Mouse (Mus musculus) heart, postnatal 10 days (tissue): Measurements from ENCODE around the gene Map2k6. TPM values are rescaled to one million over a fixed set of nuclear protein-coding genes. Genes with fewer than 3 reads are reported as not detected.

ENCODE experiments used
- DNase-seq, 2 experiments: peaks; one replicate each; pipeline ENCODE4 v3.0.0; 2021
- intact Hi-C: fragments of 180-260 bp; cut with DNase I; formaldehyde crosslinking; loops from one replicate; pipeline ENCODE4 v1.15.1; 2025
- total RNA-seq, 2 experiments: library from RNA; stranded (reverse); gene quantifications; 2 replicates each; pipeline ENCODE4 v1.2.3; 2021

Map2k6 gene
- total RNA-seq, 2 experiments from 2014 or later, result 7.7 to 11.7 TPM

- intact Hi-C loops, result loop anchor here (5.0 kb wide), 1 partner anchor 99 kb away; no protein-coding TSS in a partner anchor
- no peak for DNase-seq
Observed at GRCm38 (mm10) chr11:110481406-110481805, 82.5 kb downstream of the Map2k6 start.

DNA sequence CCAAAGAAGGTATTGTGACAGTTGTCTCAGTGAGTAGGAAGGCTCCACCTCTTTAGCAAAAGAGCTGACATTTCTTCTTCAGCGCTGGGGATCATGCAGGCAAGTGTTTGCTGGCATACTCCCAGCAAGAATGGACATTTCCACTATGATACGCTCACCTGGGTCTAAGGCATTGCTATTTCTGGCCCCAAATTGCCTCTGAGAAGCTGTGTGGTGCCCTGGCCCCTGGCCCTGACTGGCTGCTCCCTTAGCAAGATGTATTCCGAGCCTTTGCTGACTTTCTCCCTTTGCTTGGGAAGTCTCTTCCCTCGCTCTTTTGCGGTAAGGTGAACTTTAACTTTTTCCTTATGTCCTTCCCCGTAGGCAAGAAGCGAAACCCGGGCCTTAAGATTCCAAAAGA is 83.3 kb downstream of the Map2k6 start:
- DNase-seq, result no peak
- intact Hi-C loops, result loop anchor here (2.0 to 5.0 kb wide), 2 partner anchors 100 to 117 kb away; no protein-coding TSS in a partner anchor

DNA sequence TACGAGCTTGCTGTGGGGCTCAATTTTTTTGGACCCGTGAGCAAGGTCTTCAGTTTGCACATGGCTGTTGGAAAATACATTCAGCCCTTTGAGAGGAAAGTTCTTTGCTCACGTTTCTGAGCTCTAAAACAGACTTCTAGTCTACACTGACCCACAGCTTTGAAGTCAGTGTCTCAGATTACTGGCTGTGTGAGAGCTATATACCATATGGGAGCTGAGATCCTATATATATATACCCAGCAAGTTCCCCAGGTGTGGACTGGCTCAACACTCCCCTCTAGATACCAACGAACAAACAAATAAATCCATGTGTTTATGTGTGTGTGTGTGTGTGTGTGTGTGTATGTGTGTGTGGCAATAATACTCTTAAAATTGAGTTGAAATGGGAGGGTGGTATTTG is 83.7 kb downstream of the Map2k6 start:
- no peak for DNase-seq
- intact Hi-C loops, result loop anchor here (2.0 to 5.0 kb wide), 2 partner anchors 100 to 118 kb away; no protein-coding TSS in a partner anchor

DNA sequence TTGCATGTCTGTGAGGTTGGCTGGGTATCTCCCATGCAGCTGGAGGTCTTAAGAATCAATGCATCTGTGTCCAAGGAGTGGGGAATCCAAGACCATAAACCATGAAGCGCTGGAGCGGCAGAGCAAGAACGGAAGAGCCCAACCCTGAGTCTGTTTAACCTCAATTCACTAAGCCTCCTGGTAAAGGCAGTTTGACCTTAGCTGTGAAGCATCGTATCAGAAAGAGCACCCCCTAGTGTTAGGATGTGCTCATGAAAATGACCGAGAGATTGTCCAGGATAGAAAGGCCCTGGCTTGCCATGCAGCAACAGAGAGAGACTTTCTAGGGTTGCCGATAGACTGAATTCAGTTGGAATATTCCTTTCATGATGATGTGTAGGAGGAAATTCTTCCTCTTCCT is 84.2 kb downstream of the Map2k6 start:
- intact Hi-C loops, result loop anchor here (2.0 to 5.0 kb wide), 2 partner anchors 101 to 118 kb away; no protein-coding TSS in a partner anchor
- peak; percentile 51 to 72 for DNase-seq

DNA sequence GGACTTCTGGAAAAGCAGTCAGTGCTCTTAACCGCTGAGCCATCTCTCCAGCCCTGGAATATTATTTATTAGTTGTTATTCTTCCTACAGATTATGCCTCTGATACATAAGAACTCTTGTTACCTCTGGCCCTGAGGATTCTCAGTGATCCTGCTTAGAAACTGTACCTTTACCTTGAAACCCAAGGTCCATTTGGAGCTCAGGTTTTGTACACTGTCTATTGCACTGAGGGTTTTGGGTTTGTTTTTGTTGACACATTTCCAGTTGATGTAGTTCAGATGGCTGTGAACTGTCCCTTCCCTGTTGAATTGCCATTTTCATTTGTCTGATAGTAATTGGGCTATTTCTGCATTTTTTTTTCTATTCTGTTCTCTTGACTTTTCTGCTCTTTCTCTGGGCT is 85.5 kb downstream of the Map2k6 start:
- intact Hi-C loops, result loop anchor here (5.0 kb wide), 1 partner anchor 102 kb away; no protein-coding TSS in a partner anchor
- DNase-seq, result no peak

- intact Hi-C loops, result no loop called here
Observed at GRCm38 (mm10) chr11:110485081-110485480, 86.2 kb downstream of the Map2k6 start.

GRCm38 (mm10) chr11:110487796-110488195 is 88.9 kb downstream of the Map2k6 start:
- intact Hi-C loops, result no loop called here
- DNase-seq, result no peak

More at GRCm38 (mm10) chr11:110485081-110485480, 86.2 kb downstream of the Map2k6 start:
- no peak for DNase-seq

DNA sequence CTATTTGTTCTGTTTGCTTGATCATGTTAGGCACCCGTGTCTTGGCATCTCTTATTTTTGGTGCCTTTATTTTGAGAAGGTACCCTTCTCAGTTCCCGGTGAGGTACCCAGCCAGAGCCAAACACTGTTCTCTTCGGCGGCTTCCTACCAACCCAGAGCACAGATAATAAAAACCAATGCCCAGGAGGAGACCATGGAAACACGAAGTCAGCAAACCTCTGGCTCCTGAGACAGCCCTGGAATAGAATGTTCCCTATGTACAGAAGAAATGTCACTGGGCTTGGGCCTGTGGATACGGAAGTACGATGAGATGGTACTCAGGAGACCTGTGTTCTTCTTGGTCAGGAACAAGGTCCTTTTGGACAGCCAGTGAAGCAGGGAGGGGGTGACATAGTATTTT is 89.4 kb downstream of the Map2k6 start:
- intact Hi-C loops, result no loop called here
- no peak for DNase-seq

GRCm38 (mm10) chr11:110495323-110496060 is 96.6 kb downstream of the Map2k6 start:
- intact Hi-C loops, result loop anchor here (5.0 kb wide), 3 partner anchors 128 to 1032 kb away; no protein-coding TSS in a partner anchor
- DNase-seq, result no peak

GRCm38 (mm10) chr11:110496061-110496446 is 97.1 kb downstream of the Map2k6 start:
- DNase-seq, result peak; percentile 59 to 60
- intact Hi-C loops, result loop anchor here (5.0 kb wide), 3 partner anchors 129 to 1031 kb away; no protein-coding TSS in a partner anchor

DNA sequence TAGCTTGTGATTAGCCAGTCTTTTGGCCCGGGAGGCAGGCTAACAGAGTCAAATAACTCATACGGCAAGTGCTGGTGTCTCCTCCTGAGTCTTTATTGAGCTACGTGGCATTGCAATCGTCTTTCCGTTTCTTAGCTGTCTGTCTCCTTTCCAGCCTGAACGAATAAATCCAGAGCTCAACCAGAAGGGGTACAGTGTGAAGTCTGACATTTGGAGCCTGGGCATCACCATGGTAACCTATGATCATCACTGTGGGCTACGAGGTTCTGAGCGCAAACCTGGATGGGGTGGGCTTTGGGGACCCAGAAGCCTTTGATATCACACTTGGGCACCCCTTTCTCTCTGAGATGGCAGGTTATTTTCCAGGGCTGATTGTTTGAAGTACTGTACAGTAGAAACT is 98.8 kb downstream of the Map2k6 start:
- intact Hi-C loops, result loop anchor here (5.0 kb wide), 3 partner anchors 130 to 1030 kb away; no protein-coding TSS in a partner anchor
- DNase-seq, result no peak

DNA sequence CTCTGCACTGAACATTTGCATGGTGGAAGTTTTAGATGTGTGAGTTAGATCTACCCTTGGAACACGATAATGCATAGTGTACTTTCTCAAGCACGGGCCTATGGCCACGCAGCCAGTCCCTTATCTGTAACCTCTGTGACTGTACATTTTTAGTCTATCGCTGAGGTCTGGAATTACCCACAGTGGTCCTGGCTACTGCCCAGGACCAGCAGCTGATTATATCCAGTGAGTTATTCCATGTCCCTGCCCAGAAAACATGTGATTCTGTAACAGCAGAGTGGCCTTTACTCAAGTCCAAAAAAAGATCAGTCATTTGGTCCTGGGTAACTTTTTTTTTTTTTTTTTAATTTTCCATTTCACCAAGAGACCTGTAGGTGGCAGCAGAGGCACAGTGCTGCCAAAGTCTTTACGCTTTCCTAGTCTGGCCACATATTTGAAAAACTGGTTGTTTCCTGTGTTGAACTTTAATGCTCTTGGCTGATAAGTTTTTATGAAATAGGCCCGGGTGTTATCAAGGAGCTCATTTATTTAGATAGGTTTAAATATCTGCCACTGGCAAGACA is 99.8 kb downstream of the Map2k6 start:
- intact Hi-C loops, result loop anchor here (5.0 kb wide), 3 partner anchors 131 to 1029 kb away; no protein-coding TSS in a partner anchor
- peak; percentile 75 to 78 for DNase-seq

GRCm38 (mm10) chr11:110502937-110503670 is 104.2 kb downstream of the Map2k6 start:
- intact Hi-C loops, result loop anchor here (10.0 kb wide), 1 partner anchor 712 kb away; no protein-coding TSS in a partner anchor
- peak; percentile 35 to 43 for DNase-seq

DNA sequence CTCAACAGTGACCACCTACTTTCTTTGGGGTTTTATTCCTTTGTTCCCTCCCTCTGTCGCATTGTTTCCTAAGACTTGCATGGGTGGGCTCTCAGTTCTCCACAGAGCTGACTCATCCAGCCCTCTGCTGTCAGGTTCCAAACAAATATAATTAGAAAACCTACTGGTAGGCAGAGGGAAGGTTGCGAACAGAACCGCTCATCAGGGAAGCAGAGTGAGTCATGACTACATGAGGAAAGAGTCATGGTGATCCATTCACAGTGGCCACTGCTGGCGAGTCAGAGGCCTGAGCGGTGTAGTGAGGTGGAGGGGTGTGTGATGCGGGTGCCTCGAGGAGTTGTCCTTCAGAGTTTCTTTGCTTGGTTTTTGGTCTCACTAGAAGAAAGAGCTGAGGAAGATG is 112.5 kb downstream of the Map2k6 start:
- intact Hi-C loops, result no loop called here
- DNase-seq, result no peak

DNA sequence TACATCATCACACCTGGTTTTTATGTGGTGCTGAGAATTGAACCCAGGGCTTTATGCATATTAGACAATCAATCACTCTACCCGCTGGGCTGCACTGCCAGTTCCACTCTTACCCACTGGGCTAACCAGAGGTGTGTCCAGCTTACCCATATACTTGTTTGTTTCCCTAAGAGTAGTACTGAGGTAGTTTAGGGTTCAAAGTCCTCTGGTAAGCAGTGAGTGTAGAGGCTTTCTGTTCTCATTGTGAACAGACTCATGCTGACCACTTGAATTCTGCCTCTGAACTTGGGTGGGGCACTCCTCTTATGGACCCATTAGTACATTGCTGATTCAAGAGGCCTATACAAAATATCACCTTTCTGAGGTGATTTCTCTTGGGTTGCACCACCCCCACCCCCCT is 119.7 kb downstream of the Map2k6 start:
- intact Hi-C loops, result no loop called here
- DNase-seq, result no peak

DNA sequence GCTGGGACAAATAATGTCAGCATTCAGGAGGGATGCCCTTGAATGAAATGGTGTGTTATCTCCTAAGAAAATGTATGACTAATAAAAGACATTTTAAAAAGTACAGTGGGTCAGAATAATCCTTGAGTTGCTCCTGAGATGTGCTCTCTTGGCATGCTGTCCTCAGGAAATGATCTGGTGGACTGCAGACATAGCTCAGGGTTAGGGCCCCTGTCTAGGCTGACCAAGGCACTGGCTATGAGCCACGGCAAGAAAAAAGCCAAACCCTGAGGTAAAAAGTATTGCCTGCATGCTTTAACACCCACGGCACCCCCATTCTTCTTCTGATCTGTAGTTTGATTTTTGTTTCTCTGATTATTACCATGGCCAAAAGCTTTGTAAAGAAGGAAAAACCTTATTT is 124.0 kb downstream of the Map2k6 start:
- no peak for DNase-seq
- intact Hi-C loops, result no loop called here

- intact Hi-C loops, result no loop called here
- no peak for DNase-seq
Observed at GRCm38 (mm10) chr11:110526156-110526555, 127.2 kb downstream of the Map2k6 start.

DNA sequence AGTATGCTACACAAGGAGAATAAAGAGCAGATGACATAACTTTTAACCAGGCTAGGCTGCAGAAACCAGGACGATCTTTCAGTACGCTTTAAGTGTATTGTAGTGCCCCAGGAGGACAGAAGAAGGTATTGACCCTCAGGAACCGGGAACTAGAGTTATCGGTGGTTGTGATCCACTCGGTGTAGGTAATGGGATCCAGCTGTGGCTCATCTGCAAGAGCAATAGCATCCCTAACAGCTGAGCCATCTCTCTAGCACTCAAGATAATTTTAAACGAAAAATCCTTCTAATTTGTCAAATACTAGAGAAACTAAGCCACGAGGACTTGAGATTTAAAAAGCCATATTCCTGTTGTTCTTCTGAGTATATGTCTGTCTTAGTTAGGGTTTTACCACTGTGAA is 132.2 kb downstream of the Map2k6 start:
- DNase-seq, result no peak

GRCm38 (mm10) chr11:110534856-110535255 is 135.9 kb downstream of the Map2k6 start:
- intact Hi-C loops, result no loop called here
- DNase-seq, result no peak

More for the DNA sequence above, 132.2 kb downstream of the Map2k6 start:
- intact Hi-C loops, result no loop called here

GRCm38 (mm10) chr11:110536533-110536932 is 137.6 kb downstream of the Map2k6 start:
- DNase-seq, result no peak
- intact Hi-C loops, result loop anchor here (2.0 kb wide), 1 partner anchor 986 kb away; no protein-coding TSS in a partner anchor

GRCm38 (mm10) chr11:110537602-110538001 is 138.7 kb downstream of the Map2k6 start:
- DNase-seq, result peak; percentile 82 to 85
- intact Hi-C loops, result loop anchor here (1.0 to 2.0 kb wide), 4 partner anchors 506 to 985 kb away; partner anchors contain the start of gene Kcnj2
